Mouse (Mus musculus) C2C12 (cell line): ENCODE data around the gene Pomc. TPM values are rescaled to one million over a fixed set of nuclear protein-coding genes. Genes with fewer than 3 reads are reported as not detected.
"Not testable (repeated sequence)": the region's sequence is repeated elsewhere in the genome, so short reads cannot be mapped to it uniquely, and the experiment has no call there.

Experiments
- H3K27me3 ChIP-seq: one replicate; pipeline ENCODE4 v1.6.1; 2011; ENCODE audit not compliant: control insufficient read depth, insufficient read depth, insufficient read length
- H3K36me3 ChIP-seq: one replicate; pipeline ENCODE4 v1.6.1; 2011; ENCODE audit not compliant: control insufficient read depth, insufficient read depth
- H3K4me3 ChIP-seq: one replicate; pipeline ENCODE4 v1.5.1; 2011; ENCODE audit warnings: mild to moderate bottlenecking, control low read depth; ENCODE audit not compliant: poor library complexity, insufficient read depth, severe bottlenecking
- H3K79me2 ChIP-seq: one replicate; pipeline ENCODE4 v1.6.1; 2011; ENCODE audit not compliant: control insufficient read depth, insufficient read depth
- H3K79me3 ChIP-seq: one replicate; pipeline ENCODE4 v1.6.1; 2011; ENCODE audit warnings: low read depth, control low read depth
- H3ac ChIP-seq: one replicate; pipeline ENCODE3; 2011; ENCODE audit warnings: low read depth; ENCODE audit not compliant: control insufficient read depth, insufficient read length
- CEBPB ChIP-seq: IDR thresholded peaks from one replicate; pipeline ENCODE4 v1.6.1; 2011; ENCODE audit warnings: low read depth, mild to moderate bottlenecking, control low read depth, moderate library complexity
- CTCF ChIP-seq: IDR thresholded peaks from one replicate; pipeline ENCODE4 v1.5.1; 2011; ENCODE audit not compliant: control insufficient read depth, insufficient read depth, insufficient read length
- FOSL1 ChIP-seq: IDR thresholded peaks from one replicate; pipeline ENCODE4 v1.8.0; 2011; ENCODE audit warnings: mild to moderate bottlenecking, low read length; ENCODE audit not compliant: poor library complexity, insufficient read depth, severe bottlenecking
- MAX ChIP-seq: IDR thresholded peaks from one replicate; pipeline ENCODE4 v1.6.1; 2011; ENCODE audit warnings: mild to moderate bottlenecking, control low read depth
- MYOD1 ChIP-seq: IDR thresholded peaks from one replicate; pipeline ENCODE4 v1.6.1; 2011; ENCODE audit warnings: low read depth; ENCODE audit not compliant: control insufficient read depth, insufficient read length
- MYOG ChIP-seq: IDR thresholded peaks from one replicate; pipeline ENCODE4 v1.6.1; 2011; ENCODE audit not compliant: control insufficient read depth, insufficient read length; ENCODE audit errors: extremely low read depth
- USF1 ChIP-seq: IDR thresholded peaks from one replicate; pipeline ENCODE4 v1.6.1; 2011; ENCODE audit warnings: low read depth, mild to moderate bottlenecking, control low read depth, moderate library complexity
- polyA plus RNA-seq: library from polyadenylated mRNA; unstranded; fragments of >200 nt; fragmentation: generic; extraction: Trizol; gene quantifications from one replicate; pipeline ENCODE4 v1.2.1, GENCODE M21; 2012; ENCODE audit warnings: missing spikeins

The Pomc gene
- polyA plus RNA-seq, 1 experiment, result 0.11 TPM

- Histone ChIP-seq H3K36me3 (no peaks in the 10 kb centered on the region), H3K27me3 (peaks cover 14% of the 10 kb centered on the region), H3K79me3 (no peaks in the 10 kb centered on the region), H3ac (no peak overlapping the region), H3K79me2 (no peaks in the 10 kb centered on the region), H3K4me3 (no peak overlapping the region)
- TF ChIP-seq MYOG (no peak), MYOD1 (no peak), FOSL1 (no peak), USF1 (no peak), CTCF (no peak), MAX (no peak), CEBPB (no peak)
Observed at GRCm38 (mm10) chr12:3928841-3929240, 25.9 kb upstream of the Pomc start.

DNA sequence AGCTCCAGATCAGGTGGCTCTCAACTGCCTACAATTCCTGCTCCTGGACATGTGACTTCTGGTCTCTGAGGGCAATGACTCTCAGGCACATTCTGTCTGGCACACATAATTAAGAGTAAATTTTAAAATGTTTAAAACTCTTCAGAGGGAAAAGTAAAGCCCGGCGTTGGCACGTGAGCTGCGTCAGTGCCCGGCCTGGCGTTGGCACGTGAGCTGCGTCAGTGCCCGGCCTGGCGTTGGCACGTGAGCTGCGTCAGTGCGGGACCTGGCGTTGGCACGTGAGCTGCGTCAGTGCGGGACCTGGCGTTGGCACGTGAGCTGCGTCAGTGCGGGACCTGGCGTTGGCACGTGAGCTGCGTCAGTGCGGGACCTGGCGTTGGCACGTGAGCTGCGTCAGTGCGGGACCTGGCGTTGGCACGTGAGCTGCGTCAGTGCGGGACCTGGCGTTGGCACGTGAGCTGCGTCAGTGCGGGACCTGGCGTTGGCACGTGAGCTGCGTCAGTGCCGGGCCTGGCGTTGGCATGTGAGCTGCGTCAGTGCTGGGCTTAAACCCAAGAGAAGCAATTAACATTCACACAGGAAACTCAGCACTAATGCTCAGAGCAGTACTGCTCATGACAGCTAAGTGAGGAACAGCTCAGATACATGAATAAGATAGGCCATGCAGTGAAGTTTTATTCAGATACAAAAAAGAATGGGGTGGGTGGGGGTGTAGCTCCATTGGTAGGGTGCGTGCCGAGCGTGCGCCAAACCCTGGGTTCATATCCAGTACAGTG, 24.5 kb upstream of the Pomc start:
- H3K27me3 ChIP-seq, result peaks cover 14% of the 10 kb centered on the region
- H3ac ChIP-seq, H3K79me2 ChIP-seq, H3K79me3 ChIP-seq, H3K36me3 ChIP-seq, H3K4me3 ChIP-seq: not testable (repeated sequence)

- H3K79me2 ChIP-seq, result no peaks in the 10 kb centered on the region
- no peak overlapping the region for H3K4me3 ChIP-seq
- no peak overlapping the region for H3ac ChIP-seq
- no peaks in the 10 kb centered on the region for H3K79me3 ChIP-seq
- H3K36me3 ChIP-seq, result no peaks in the 10 kb centered on the region
- TF ChIP-seq MYOG, result no peak
- no peak for TF ChIP-seq CTCF
- TF ChIP-seq MYOD1, result no peak
- TF ChIP-seq USF1, result no peak
- TF ChIP-seq MAX, result no peak
- TF ChIP-seq CEBPB, result no peak
- TF ChIP-seq FOSL1, result no peak
- H3K27me3 ChIP-seq, result peaks cover 3% of the 10 kb centered on the region
Observed at GRCm38 (mm10) chr12:3942026-3942425, 12.7 kb upstream of the Pomc start.

- Histone ChIP-seq H3K36me3 (no peaks in the 10 kb centered on the region), H3K79me2 (no peaks in the 10 kb centered on the region), H3K27me3 (peaks cover 3% of the 10 kb centered on the region), H3ac (no peak overlapping the region), H3K79me3 (no peaks in the 10 kb centered on the region), H3K4me3 (no peak overlapping the region)
- TF ChIP-seq MYOD1 (no peak), MAX (no peak), CEBPB (no peak), CTCF (no peak), MYOG (no peak), FOSL1 (no peak), USF1 (no peak)
Observed at GRCm38 (mm10) chr12:3944454-3945073, 10.2 kb upstream of the Pomc start.

DNA sequence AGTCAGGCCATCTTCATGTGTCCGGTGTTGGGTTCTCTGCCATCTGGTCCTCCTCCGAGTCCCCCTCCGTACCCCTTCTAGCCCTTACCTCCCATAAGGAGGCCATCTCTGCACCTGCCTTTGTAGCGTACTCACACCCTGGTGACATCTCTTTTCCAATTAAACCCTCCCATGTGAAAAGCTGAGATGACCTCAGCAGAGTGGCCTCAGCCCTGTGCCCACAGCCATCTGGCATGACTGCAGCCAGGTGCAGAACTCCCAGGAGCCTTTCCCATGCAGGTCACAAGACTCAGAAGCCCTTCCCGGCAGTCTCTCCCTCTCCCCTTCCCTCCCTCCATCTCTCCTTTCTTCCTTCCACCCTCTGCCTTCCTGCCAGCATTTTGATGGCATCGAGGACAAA, 7.2 kb upstream of the Pomc start:
- Histone ChIP-seq H3K27me3 (peaks cover 3% of the 10 kb centered on the region), H3K79me2 (no peaks in the 10 kb centered on the region), H3K36me3 (no peaks in the 10 kb centered on the region), H3K79me3 (no peaks in the 10 kb centered on the region), H3K4me3 (no peak overlapping the region), H3ac (no peak overlapping the region)
- TF ChIP-seq CEBPB (no peak), MYOG (no peak), MYOD1 (no peak), FOSL1 (no peak)

GRCm38 (mm10) chr12:3955371-3955770, 620 bp downstream of the Pomc start:
- Histone ChIP-seq H3K79me3 (no peaks in the 10 kb centered on the region), H3K4me3 (no peak overlapping the region), H3K79me2 (no peaks in the 10 kb centered on the region), H3K36me3 (no peaks in the 10 kb centered on the region), H3ac (no peak overlapping the region), H3K27me3 (no peaks in the 10 kb centered on the region)
- TF ChIP-seq MAX, result no peak
- TF ChIP-seq USF1, result no peak
- TF ChIP-seq FOSL1, result no peak
- TF ChIP-seq MYOD1, result no peak
- TF ChIP-seq CEBPB, result no peak
- TF ChIP-seq MYOG, result no peak
- TF ChIP-seq CTCF, result no peak
